Mouse (Mus musculus) MEL (cell line): ENCODE measurements around the gene Erc2.

Source experiments
- CHD1 ChIP-seq: IDR thresholded peaks from 2 replicates; pipeline ENCODE4 v1.6.1; 2012; ENCODE audit warnings: low read depth, mild to moderate bottlenecking, inconsistent platforms, low read length, improper control_type of control experiment
- CTCF ChIP-seq, 3 experiments: IDR thresholded peaks in 2 of 3; conservative IDR thresholded peaks in 1 of 3; 2 replicates each; pipeline ENCODE4 v1.5.1; 2011 to 2012; ENCODE audit warnings: low read length in 3 of 3, low read depth in 2 of 3, mild to moderate bottlenecking in 2 of 3, improper control_type of control experiment in 1 of 3, inconsistent platforms in 1 of 3, mixed read lengths in 1 of 3, moderate library complexity in 1 of 3; ENCODE audit not compliant: control insufficient read depth in 1 of 3, insufficient read depth in 1 of 3, poor library complexity in 1 of 3, severe bottlenecking in 1 of 3
- ELF1 ChIP-seq: IDR thresholded peaks from 2 replicates; pipeline ENCODE4 v1.6.1; 2014; ENCODE audit warnings: low read depth, mild to moderate bottlenecking, inconsistent platforms, low read length, improper control_type of control experiment, moderate library complexity
- EP300 ChIP-seq, 2 experiments: IDR thresholded peaks; 2 replicates each; pipeline ENCODE4 v1.6.1; 2011; ENCODE audit warnings: improper control_type of control experiment in 2 of 2, low read length in 2 of 2, low read depth in 1 of 2, mild to moderate bottlenecking in 1 of 2
- GATA1 ChIP-seq: IDR thresholded peaks from 2 replicates; pipeline ENCODE4 v1.6.1; 2011; ENCODE audit warnings: low read depth, low read length, improper control_type of control experiment
- MAFK ChIP-seq: IDR thresholded peaks from 2 replicates; pipeline ENCODE4 v1.6.1; 2011; ENCODE audit warnings: low read depth, mild to moderate bottlenecking, low read length, improper control_type of control experiment, borderline replicate concordance
- MAX ChIP-seq: IDR thresholded peaks from 2 replicates; pipeline ENCODE4 v1.6.1; 2011; ENCODE audit warnings: low read length, improper control_type of control experiment
- POLR2A ChIP-seq, 2 experiments: IDR thresholded peaks; 2 replicates each; pipeline ENCODE4 v1.6.1; 2011 to 2012; ENCODE audit warnings: low read length in 2 of 2, mild to moderate bottlenecking in 2 of 2, control low read depth in 1 of 2, improper control_type of control experiment in 1 of 2, low read depth in 1 of 2, moderate library complexity in 1 of 2; ENCODE audit not compliant: control insufficient read depth in 1 of 2, insufficient read depth in 1 of 2, poor library complexity in 1 of 2
- RAD21 ChIP-seq: IDR thresholded peaks from 2 replicates; pipeline ENCODE4 v1.6.1; 2011; ENCODE audit warnings: mild to moderate bottlenecking, low read depth, low read length, improper control_type of control experiment
- SIN3A ChIP-seq: IDR thresholded peaks from 2 replicates; pipeline ENCODE4 v1.6.1; 2012; ENCODE audit warnings: low read length, improper control_type of control experiment, inconsistent platforms
- TCF12 ChIP-seq: IDR thresholded peaks from 2 replicates; pipeline ENCODE4 v1.6.1; 2014; ENCODE audit warnings: low read depth, mild to moderate bottlenecking, inconsistent platforms, low read length, improper control_type of control experiment, moderate library complexity

GRCm38 (mm10) chr14:28280376-28280775, 658.1 kb downstream of the Erc2 start:
- TF ChIP-seq POLR2A (IDR thresholded peaks at IDR 0.05; ENCODE audit: control insufficient read depth in 1 of 2, insufficient read depth in 1 of 2, low read depth in 1 of 2, low read length in 2 of 2, poor library complexity in 1 of 2): no peak
- no peak for TF ChIP-seq GATA1
- TF ChIP-seq ELF1: no peak
- TF ChIP-seq SIN3A: no peak
- no peak for TF ChIP-seq TCF12
- no peak for TF ChIP-seq CTCF (IDR thresholded peaks at IDR 0.05 in 2 of 3, conservative IDR thresholded peaks at IDR 0.05 in 1 of 3; ENCODE audit: control insufficient read depth in 1 of 3, insufficient read depth in 1 of 3, low read depth in 2 of 3, low read length in 3 of 3, poor library complexity in 1 of 3, severe bottlenecking in 1 of 3)
- no peak for TF ChIP-seq CHD1
- no peak for TF ChIP-seq MAX
- TF ChIP-seq MAFK: no peak
- TF ChIP-seq EP300 (IDR thresholded peaks at IDR 0.05; ENCODE audit: low read depth in 1 of 2, low read length in 2 of 2): no peak
- TF ChIP-seq RAD21: no peak
